Mouse (Mus musculus) lung, postnatal 14 days (tissue): ENCODE measurements around the gene Ltbp4.

ENCODE experiments used
- DNase-seq: peaks from one replicate; pipeline ENCODE4 v3.0.0; 2021

Gene Ltbp4

GRCm38 (mm10) chr7:27337175-27337853, at the start of gene Ltbp4:
Gene Ltbp4 (minus strand): TSS chr7:27337692.
- DNase-seq = no peak

- peak; percentile 83 for DNase-seq
Observed at GRCm38 (mm10) chr7:27384731-27385130, 47.2 kb upstream of the Ltbp4 start.

- no peak for DNase-seq
Observed at GRCm38 (mm10) chr7:27384134-27384533, 46.6 kb upstream of the Ltbp4 start.

GRCm38 (mm10) chr7:27383233-27383632, 45.7 kb upstream of the Ltbp4 start:
- DNase-seq = no peak

- DNase-seq = no peak
Observed at GRCm38 (mm10) chr7:27381560-27381959, 44.1 kb upstream of the Ltbp4 start.

- no peak for DNase-seq
Observed at GRCm38 (mm10) chr7:27381009-27381408, 43.5 kb upstream of the Ltbp4 start.

- DNase-seq = no peak
Observed at GRCm38 (mm10) chr7:27379836-27380235, 42.3 kb upstream of the Ltbp4 start.

- peak; percentile 39 for DNase-seq
Observed at GRCm38 (mm10) chr7:27378431-27378830, 40.9 kb upstream of the Ltbp4 start.

GRCm38 (mm10) chr7:27375274-27375673, 37.8 kb upstream of the Ltbp4 start:
- no peak for DNase-seq

GRCm38 (mm10) chr7:27371715-27372462, 34.4 kb upstream of the Ltbp4 start:
- no peak for DNase-seq

GRCm38 (mm10) chr7:27369111-27369510, 31.6 kb upstream of the Ltbp4 start:
- DNase-seq = no peak

GRCm38 (mm10) chr7:27367976-27368375, 30.5 kb upstream of the Ltbp4 start:
- no peak for DNase-seq

GRCm38 (mm10) chr7:27366082-27366844, 28.8 kb upstream of the Ltbp4 start:
- DNase-seq = no peak

- no peak for DNase-seq
Observed at GRCm38 (mm10) chr7:27364379-27364778, 26.9 kb upstream of the Ltbp4 start.

- peak; percentile 99 for DNase-seq
Observed at GRCm38 (mm10) chr7:27361283-27361946, 23.9 kb upstream of the Ltbp4 start.

- no peak for DNase-seq
Observed at GRCm38 (mm10) chr7:27360749-27361148, 23.3 kb upstream of the Ltbp4 start.

GRCm38 (mm10) chr7:27359706-27360358, 22.3 kb upstream of the Ltbp4 start:
- no peak for DNase-seq

GRCm38 (mm10) chr7:27359162-27359561, 21.7 kb upstream of the Ltbp4 start:
- DNase-seq = no peak

GRCm38 (mm10) chr7:27357595-27357978, 20.1 kb upstream of the Ltbp4 start:
- no peak for DNase-seq

GRCm38 (mm10) chr7:27356861-27357594, 19.5 kb upstream of the Ltbp4 start, which contains the start of gene Gm20479:
Gene Gm20479 (minus strand): TSS chr7:27357419.
- DNase-seq = peak; percentile 24

GRCm38 (mm10) chr7:27356248-27356647, 18.8 kb upstream of the Ltbp4 start:
- DNase-seq = peak; percentile 30
